Mouse (Mus musculus) liver, embryonic 12.5 days (tissue): Measurements from ENCODE around the gene Nthl1. TPM values are rescaled to one million over a fixed set of nuclear protein-coding genes. Genes with fewer than 3 reads are reported as not detected.

Experiments
- ATAC-seq: fragments of 200-750 bp; cut with Nextera tagmentation; 2 replicates; pipeline ENCODE4 v1.8.0; 2017; ENCODE audit warnings: moderate number of reproducible peaks, mild to moderate bottlenecking, moderate library complexity
- H3K27ac ChIP-seq: fragments of 300-500 bp; sonication (generic); 2 replicates; pipeline ENCODE4 v1.5.1; 2016; ENCODE audit warnings: mild to moderate bottlenecking
- H3K27me3 ChIP-seq: fragments of 300-500 bp; sonication (generic); replicated peaks from 2 replicates; pipeline ENCODE4 v1.6.1; 2016; ENCODE audit warnings: mild to moderate bottlenecking, moderate library complexity
- H3K36me3 ChIP-seq: fragments of 300-500 bp; sonication (generic); 2 replicates; pipeline ENCODE4 v1.6.1; 2016; ENCODE audit warnings: mild to moderate bottlenecking, moderate library complexity
- H3K4me1 ChIP-seq: fragments of 300-500 bp; sonication (generic); 2 replicates; pipeline ENCODE4 v1.6.1; 2016
- H3K4me2 ChIP-seq: fragments of 300-500 bp; sonication (generic); 2 replicates; pipeline ENCODE4 v1.6.1; 2016; ENCODE audit warnings: mild to moderate bottlenecking, moderate library complexity
- H3K4me3 ChIP-seq: fragments of 300-500 bp; sonication (generic); 2 replicates; pipeline ENCODE4 v1.5.1; 2016; ENCODE audit warnings: mild to moderate bottlenecking, moderate library complexity
- H3K9ac ChIP-seq: fragments of 300-500 bp; sonication (generic); 2 replicates; pipeline ENCODE4 v1.6.1; 2016; ENCODE audit warnings: mild to moderate bottlenecking, moderate library complexity
- H3K9me3 ChIP-seq: fragments of 300-500 bp; sonication (generic); replicated peaks from 2 replicates; pipeline ENCODE4 v1.6.1; 2016; ENCODE audit warnings: mild to moderate bottlenecking, moderate library complexity
- WGBS: fragments of 180-500 bp; shearing (Covaris S2); methylation state at CpG from one replicate; pipeline ENCODE4 v1.1.7; 2016; ENCODE audit not compliant: insufficient replicate concordance; 5-methylcytosine and 5-hydroxymethylcytosine counted together
- polyA plus RNA-seq: library from polyadenylated mRNA; unstranded; fragments of >200 nt; fragmentation: Nextera tagmentation; extraction: Ambion mirVana; gene quantifications from 2 replicates; pipeline ENCODE4 v1.2.1, GENCODE M21; 2016

Gene Nthl1
- polyA plus RNA-seq, 1 experiment from 2014 or later: 12.4 TPM

- no peak for ATAC-seq
- no peaks in the 10 kb centered on the region for H3K9me3 ChIP-seq
- peaks cover 32% of the 10 kb centered on the region for H3K4me1 ChIP-seq
- H3K9ac ChIP-seq: no peak overlapping the region
- peaks cover 24% of the 10 kb centered on the region for H3K27me3 ChIP-seq
- peak overlapping the region; percentile 42 for H3K27ac ChIP-seq
- H3K4me3 ChIP-seq: no peak overlapping the region
- peaks cover 9% of the 10 kb centered on the region; the same call in 1 of the 2 replicates for H3K36me3 ChIP-seq
- H3K4me2 ChIP-seq: peak overlapping the region; percentile 11; the same call in 1 of the 2 replicates
- WGBS: 45% methylated on average over 7 of the region's 7 CpGs
Observed at GRCm38 (mm10) chr17:24644030-24644715, 11.7 kb downstream of the Nthl1 start.

- H3K4me1 ChIP-seq: peaks cover 40% of the 10 kb centered on the region
- no peak overlapping the region for H3K4me3 ChIP-seq
- H3K27me3 ChIP-seq: peaks cover 34% of the 10 kb centered on the region
- no peak overlapping the region for H3K9ac ChIP-seq
- H3K27ac ChIP-seq: peak overlapping the region; percentile 42
- peak overlapping the region; percentile 11; the same call in 1 of the 2 replicates for H3K4me2 ChIP-seq
- no peaks in the 10 kb centered on the region for H3K9me3 ChIP-seq
- peak; percentile 55 for ATAC-seq
- WGBS: 41% methylated on average over 9 of the region's 9 CpGs
- H3K36me3 ChIP-seq: peaks cover 6% of the 10 kb centered on the region; the same call in 1 of the 2 replicates
Observed at GRCm38 (mm10) chr17:24644875-24645721, 12.6 kb downstream of the Nthl1 start.

GRCm38 (mm10) chr17:24645916-24646315, 13.4 kb downstream of the Nthl1 start:
- Histone ChIP-seq H3K27ac (peak overlapping the region; percentile 42), H3K9me3 (no peaks in the 10 kb centered on the region), H3K36me3 (peaks cover 4% of the 10 kb centered on the region; the same call in 1 of the 2 replicates), H3K9ac (peak overlapping the region; percentile 8; the same call in 1 of the 2 replicates), H3K27me3 (peaks cover 42% of the 10 kb centered on the region), H3K4me3 (no peak overlapping the region), H3K4me2 (no peak overlapping the region), H3K4me1 (peaks cover 46% of the 10 kb centered on the region)
- ATAC-seq: no peak
- 41% methylated on average over 3 of the region's 3 CpGs for WGBS

- H3K4me2 ChIP-seq: no peak overlapping the region
- H3K4me1 ChIP-seq: peaks cover 46% of the 10 kb centered on the region
- WGBS: 66% methylated on average over 4 of the region's 4 CpGs
- H3K4me3 ChIP-seq: no peak overlapping the region
- H3K9me3 ChIP-seq: no peaks in the 10 kb centered on the region
- peaks cover 46% of the 10 kb centered on the region for H3K27me3 ChIP-seq
- H3K36me3 ChIP-seq: peaks cover 4% of the 10 kb centered on the region; the same call in 1 of the 2 replicates
- ATAC-seq: no peak
- H3K9ac ChIP-seq: no peak overlapping the region
- no peak overlapping the region for H3K27ac ChIP-seq
Observed at GRCm38 (mm10) chr17:24646381-24646780, 13.9 kb downstream of the Nthl1 start.

GRCm38 (mm10) chr17:24647493-24647892, 15.0 kb downstream of the Nthl1 start:
- Histone ChIP-seq H3K27ac (no peak overlapping the region), H3K36me3 (no peaks in the 10 kb centered on the region), H3K27me3 (peaks cover 58% of the 10 kb centered on the region), H3K9me3 (no peaks in the 10 kb centered on the region), H3K9ac (no peak overlapping the region), H3K4me1 (peaks cover 46% of the 10 kb centered on the region), H3K4me2 (no peak overlapping the region), H3K4me3 (no peak overlapping the region)
- 64% methylated on average over 11 of the region's 11 CpGs for WGBS
- ATAC-seq: no peak

- H3K4me2 ChIP-seq: peak overlapping the region; percentile 80
- no peak overlapping the region for H3K27ac ChIP-seq
- H3K9ac ChIP-seq: no peak overlapping the region
- ATAC-seq: no peak
- H3K4me3 ChIP-seq: no peak overlapping the region
- H3K36me3 ChIP-seq: no peaks in the 10 kb centered on the region
- 65% methylated on average over 10 of the region's 10 CpGs for WGBS
- peaks cover 42% of the 10 kb centered on the region for H3K4me1 ChIP-seq
- peaks cover 64% of the 10 kb centered on the region for H3K27me3 ChIP-seq
- H3K9me3 ChIP-seq: no peaks in the 10 kb centered on the region
Observed at GRCm38 (mm10) chr17:24648731-24649377, 16.4 kb downstream of the Nthl1 start.

- peak overlapping the region; percentile 43; the same call in 1 of the 2 replicates for H3K27ac ChIP-seq
- no peaks in the 10 kb centered on the region for H3K9me3 ChIP-seq
- peak overlapping the region; percentile 80 for H3K4me2 ChIP-seq
- peak overlapping the region; percentile 61 for H3K9ac ChIP-seq
- H3K36me3 ChIP-seq: no peaks in the 10 kb centered on the region
- H3K4me3 ChIP-seq: peak overlapping the region; percentile 60
- 3% methylated on average over 35 of the region's 35 CpGs for WGBS
- peak; percentile 14; the same call in 1 of the 2 replicates for ATAC-seq
- peaks cover 64% of the 10 kb centered on the region for H3K27me3 ChIP-seq
- peaks cover 37% of the 10 kb centered on the region for H3K4me1 ChIP-seq
Observed at GRCm38 (mm10) chr17:24649581-24650069, 17.1 kb downstream of the Nthl1 start.

GRCm38 (mm10) chr17:24650070-24650616, 17.7 kb downstream of the Nthl1 start, which contains the start of gene Slc9a3r2:
Gene Slc9a3r2 (minus strand): TSS chr17:24650327.
- Histone ChIP-seq H3K4me1 (peaks cover 32% of the 10 kb centered on the region), H3K9me3 (no peaks in the 10 kb centered on the region), H3K4me3 (peak within 1 kb of the TSS; percentile 60), H3K27me3 (peaks cover 69% of the 10 kb centered on the region), H3K27ac (peak within 1 kb of the TSS; percentile 43; the same call in 1 of the 2 replicates), H3K9ac (peak within 1 kb of the TSS; percentile 61), H3K36me3 (no peaks in the 10 kb centered on the region), H3K4me2 (peak within 1 kb of the TSS; percentile 80)
- ATAC-seq: peak; percentile 46; the same call in 1 of the 2 replicates
- WGBS: under 1% methylated on average over 39 of the region's 41 CpGs

GRCm38 (mm10) chr17:24650766-24651165, 18.3 kb downstream of the Nthl1 start:
- Histone ChIP-seq H3K36me3 (no peaks in the 10 kb centered on the region), H3K27me3 (peaks cover 73% of the 10 kb centered on the region), H3K9ac (no peak overlapping the region), H3K27ac (no peak overlapping the region), H3K9me3 (no peaks in the 10 kb centered on the region), H3K4me2 (peak overlapping the region; percentile 80; the same call in 1 of the 2 replicates), H3K4me1 (peaks cover 26% of the 10 kb centered on the region), H3K4me3 (no peak overlapping the region)
- WGBS: 71% methylated on average over 4 of the region's 4 CpGs
- ATAC-seq: no peak

- Histone ChIP-seq H3K27ac (no peak overlapping the region), H3K4me2 (no peak overlapping the region), H3K4me3 (no peak overlapping the region), H3K36me3 (no peaks in the 10 kb centered on the region), H3K9me3 (no peaks in the 10 kb centered on the region), H3K4me1 (peaks cover 22% of the 10 kb centered on the region), H3K9ac (no peak overlapping the region), H3K27me3 (peaks cover 82% of the 10 kb centered on the region)
- WGBS: 43% methylated on average over 3 of the region's 3 CpGs
- no peak for ATAC-seq
Observed at GRCm38 (mm10) chr17:24651835-24652234, 19.4 kb downstream of the Nthl1 start.
